Mouse (Mus musculus) liver, embryonic 11.5 days (tissue): ENCODE results near the gene Efcab2. TPM values are rescaled to one million over a fixed set of nuclear protein-coding genes. Genes with fewer than 3 reads are reported as not detected.
"Not testable (repeated sequence)": the region's sequence is repeated elsewhere in the genome, so short reads cannot be mapped to it uniquely, and the experiment has no call there.

ENCODE experiments used
- ATAC-seq: fragments of 200-750 bp; cut with Nextera tagmentation; replicated peaks from 2 replicates; pipeline ENCODE4 v1.8.0; 2017; ENCODE audit warnings: moderate number of reproducible peaks, mild to moderate bottlenecking, moderate TSS enrichment, moderate library complexity; ENCODE audit not compliant: low FRiP score
- DNase-seq: peaks from one replicate; pipeline ENCODE4 v3.0.0-alpha.2; 2017; ENCODE audit warnings: low spot score
- H3K27ac ChIP-seq: fragments of 300-500 bp; sonication (generic); 2 replicates; pipeline ENCODE4 v1.5.1; 2014; ENCODE audit warnings: mild to moderate bottlenecking, low read depth, low read length, control low read depth
- H3K27me3 ChIP-seq: fragments of 300-500 bp; sonication (generic); replicated peaks from 2 replicates; pipeline ENCODE4 v1.6.1; 2014; ENCODE audit warnings: low read length, mixed read lengths; ENCODE audit not compliant: control insufficient read depth, insufficient read depth
- H3K36me3 ChIP-seq: fragments of 300-500 bp; sonication (generic); 2 replicates; pipeline ENCODE4 v1.6.1; 2014; ENCODE audit warnings: mild to moderate bottlenecking, low read length, moderate library complexity, mixed read lengths; ENCODE audit not compliant: control insufficient read depth, insufficient read depth
- H3K4me1 ChIP-seq: fragments of 300-500 bp; sonication (generic); replicated peaks from 2 replicates; pipeline ENCODE4 v1.6.1; 2014; ENCODE audit warnings: low read length, mixed read lengths; ENCODE audit not compliant: control insufficient read depth, insufficient read depth
- H3K4me2 ChIP-seq: fragments of 300-500 bp; sonication (generic); 2 replicates; pipeline ENCODE4 v1.6.1; 2014; ENCODE audit warnings: mild to moderate bottlenecking, control low read depth, moderate library complexity
- H3K4me3 ChIP-seq: fragments of 300-500 bp; sonication (generic); 2 replicates; pipeline ENCODE4 v1.5.1; 2014; ENCODE audit warnings: low read depth, low read length, control low read depth
- H3K9ac ChIP-seq: fragments of 300-500 bp; sonication (generic); 2 replicates; pipeline ENCODE4 v1.6.1; 2014; ENCODE audit warnings: low read depth, low read length, control low read depth
- H3K9me3 ChIP-seq: fragments of 300-500 bp; sonication (generic); 2 replicates; pipeline ENCODE4 v1.6.1; 2016; ENCODE audit warnings: low read length, inconsistent platforms, mixed read lengths; ENCODE audit not compliant: control insufficient read depth
- WGBS: fragments of 180-500 bp; shearing (Covaris S2); extraction: QIAGEN DNeasy Blood & Tissue Kit; methylation state at CpG from one replicate; pipeline ENCODE4 v1.1.7; 2014; 5-methylcytosine and 5-hydroxymethylcytosine counted together
- polyA plus RNA-seq: library from polyadenylated mRNA; unstranded; fragments of >200 nt; fragmentation: Nextera tagmentation; extraction: Ambion mirVana; gene quantifications from 2 replicates; pipeline ENCODE4 v1.2.1, GENCODE M21; 2014

Gene Efcab2
- polyA plus RNA-seq, 1 experiment from 2014 or later, result 5.8 TPM

- DNase-seq, result no peak
- no peak overlapping the region for H3K4me2 ChIP-seq
- H3K4me3 ChIP-seq, result no peak overlapping the region
- H3K4me1 ChIP-seq, result peaks cover 5% of the 10 kb centered on the region
- WGBS, result 25% methylated on average over 4 of the region's 4 CpGs
- H3K36me3 ChIP-seq, result no peaks in the 10 kb centered on the region
- H3K9ac ChIP-seq, result no peak overlapping the region
- no peak overlapping the region for H3K27ac ChIP-seq
- H3K27me3 ChIP-seq, result no peaks in the 10 kb centered on the region
- H3K9me3 ChIP-seq, result no peaks in the 10 kb centered on the region
- no peak for ATAC-seq
Observed at GRCm38 (mm10) chr1:178408901-178409361, 3.0 kb downstream of the Efcab2 start.

- not testable (repeated sequence) for H3K36me3 ChIP-seq, H3K27ac ChIP-seq, H3K4me1 ChIP-seq, H3K27me3 ChIP-seq, H3K9ac ChIP-seq, ATAC-seq, H3K4me3 ChIP-seq, DNase-seq, H3K4me2 ChIP-seq, H3K9me3 ChIP-seq
- 80% methylated on average over 2 of the region's 2 CpGs for WGBS
Observed at GRCm38 (mm10) chr1:178413367-178413766, 7.5 kb downstream of the Efcab2 start.

DNA sequence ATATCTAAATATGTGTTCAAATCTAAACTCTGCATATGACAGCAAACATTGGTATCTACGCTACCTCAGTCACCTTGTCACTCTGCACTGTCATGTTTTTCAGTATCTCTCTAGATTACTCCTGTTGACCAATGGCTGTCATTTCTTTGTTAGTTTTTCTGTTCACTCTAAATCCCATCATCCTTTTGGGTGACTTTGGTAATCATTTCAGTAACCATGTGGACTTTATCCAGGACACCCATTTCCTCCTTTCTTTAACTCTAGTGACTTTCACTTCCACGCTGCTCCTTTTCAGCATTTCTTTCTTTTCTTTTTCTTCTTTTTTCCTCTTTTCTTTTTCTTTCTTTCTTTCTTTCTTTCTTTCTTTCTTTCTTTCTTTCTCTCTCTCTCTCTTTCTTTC, 13.7 kb downstream of the Efcab2 start:
- no peaks in the 10 kb centered on the region for H3K9me3 ChIP-seq
- DNase-seq, result no peak
- H3K27me3 ChIP-seq, result no peaks in the 10 kb centered on the region
- no peaks in the 10 kb centered on the region for H3K36me3 ChIP-seq
- H3K27ac ChIP-seq, result no peak overlapping the region
- H3K4me3 ChIP-seq, result no peak overlapping the region
- H3K9ac ChIP-seq, result no peak overlapping the region
- ATAC-seq, result no peak
- H3K4me2 ChIP-seq, result no peak overlapping the region
- H3K4me1 ChIP-seq, result no peaks in the 10 kb centered on the region; the same call in 1 of the 2 replicates
- WGBS, result 85% methylated on average over 2 of the region's 2 CpGs

GRCm38 (mm10) chr1:178423662-178424061, 17.8 kb downstream of the Efcab2 start:
- Histone ChIP-seq H3K4me3 (no peak overlapping the region), H3K4me2 (no peak overlapping the region), H3K36me3 (no peaks in the 10 kb centered on the region), H3K9me3 (no peaks in the 10 kb centered on the region), H3K27ac (no peak overlapping the region), H3K4me1 (no peaks in the 10 kb centered on the region; the same call in 1 of the 2 replicates), H3K9ac (no peak overlapping the region), H3K27me3 (no peaks in the 10 kb centered on the region)
- DNase-seq (no peak), ATAC-seq (no peak)
- WGBS, result 83% methylated on average over 1 of the region's 1 CpGs

DNA sequence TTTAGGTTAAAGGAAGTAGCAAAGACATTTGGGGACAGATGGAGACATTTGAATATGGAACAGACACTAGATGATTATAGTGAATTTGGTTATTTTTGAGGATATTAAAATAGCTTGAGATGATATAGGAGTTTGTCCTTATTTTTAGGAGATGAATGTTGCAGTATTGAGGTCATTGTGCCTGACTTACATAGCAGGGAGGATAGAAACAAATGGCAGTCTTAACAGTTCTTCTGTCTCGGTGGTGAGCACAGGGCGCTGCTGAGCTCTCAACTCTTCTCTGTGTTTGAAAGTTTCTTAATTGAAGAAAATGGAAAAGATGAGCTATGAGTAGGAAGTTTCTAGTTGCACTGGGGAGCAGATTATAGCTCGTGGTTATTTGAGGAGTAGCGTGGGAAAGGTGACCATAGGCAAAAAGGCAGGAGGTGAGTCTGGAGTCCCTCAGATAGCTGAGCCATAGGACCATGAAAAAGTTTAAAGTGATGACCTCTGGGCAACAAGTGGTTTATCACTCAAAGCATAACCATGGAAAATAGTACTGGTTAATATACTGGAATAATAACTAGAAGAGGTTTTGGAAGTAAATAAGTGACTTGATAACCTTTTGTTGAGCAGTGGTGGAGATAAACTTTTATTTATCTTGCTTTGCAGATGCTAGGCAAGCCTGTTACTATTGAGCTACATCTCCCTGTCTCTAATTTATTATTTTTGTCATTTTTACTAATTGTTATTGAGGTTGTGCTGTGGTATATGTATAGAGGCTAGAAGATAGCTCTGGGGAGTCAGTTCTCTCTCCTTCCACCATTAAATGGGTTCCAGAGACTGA, 25.9 kb downstream of the Efcab2 start:
- H3K4me1 ChIP-seq, result no peaks in the 10 kb centered on the region
- no peaks in the 10 kb centered on the region for H3K36me3 ChIP-seq
- no peaks in the 10 kb centered on the region for H3K9me3 ChIP-seq
- ATAC-seq (peak; percentile 43; the same call in 1 of the 2 replicates), DNase-seq (no peak)
- no peaks in the 10 kb centered on the region for H3K27me3 ChIP-seq
- WGBS, result 68% methylated on average over 4 of the region's 4 CpGs
- H3K27ac ChIP-seq, result no peak overlapping the region
- H3K4me3 ChIP-seq, result no peak overlapping the region
- H3K9ac ChIP-seq, result no peak overlapping the region
- H3K4me2 ChIP-seq, result no peak overlapping the region

DNA sequence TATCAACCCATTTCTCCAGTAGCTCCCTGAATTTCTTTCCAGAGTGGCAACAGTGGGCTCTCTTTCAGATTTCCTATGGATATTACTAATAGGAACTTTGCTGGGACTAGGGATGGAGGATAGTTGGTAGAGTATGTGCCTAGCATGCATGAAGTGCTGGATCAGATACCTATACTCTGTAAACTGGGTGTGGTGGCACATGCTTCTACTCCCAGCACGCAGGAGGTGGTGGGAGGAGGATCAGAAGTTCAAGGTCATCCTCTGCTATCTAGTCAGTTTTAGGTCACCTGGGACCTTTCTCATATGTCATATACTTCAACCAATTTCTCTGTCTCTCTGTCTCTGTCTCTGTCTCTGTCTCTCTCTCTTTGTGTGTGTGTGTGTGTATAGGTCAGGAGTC, 27.7 kb downstream of the Efcab2 start:
- Histone ChIP-seq H3K4me2 (no peak overlapping the region), H3K9ac (no peak overlapping the region), H3K9me3 (no peaks in the 10 kb centered on the region), H3K27ac (no peak overlapping the region), H3K36me3 (no peaks in the 10 kb centered on the region), H3K4me1 (no peaks in the 10 kb centered on the region), H3K27me3 (no peaks in the 10 kb centered on the region), H3K4me3 (no peak overlapping the region)
- DNase-seq, result no peak
- WGBS, result 63% methylated on average over 1 of the region's 1 CpGs
- ATAC-seq, result no peak

DNA sequence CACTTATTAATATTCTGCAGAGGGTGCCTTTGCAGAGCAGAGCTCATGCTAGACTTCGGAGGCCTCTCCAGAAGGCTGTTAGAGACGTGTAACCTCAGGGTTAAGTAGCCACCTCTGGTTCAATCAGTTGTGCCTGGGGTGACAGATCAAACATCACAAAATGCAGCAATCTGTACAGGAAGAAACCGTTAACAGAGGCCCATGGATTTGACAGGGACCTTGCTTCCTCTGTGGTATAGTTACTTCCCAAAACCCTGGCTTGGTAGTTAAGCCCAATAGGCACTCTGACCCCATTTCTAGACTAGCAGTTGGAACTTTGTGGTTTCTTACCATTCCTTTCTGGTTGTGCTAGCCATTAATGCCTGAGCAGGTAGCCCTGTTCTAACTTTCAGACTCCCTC, 38.5 kb downstream of the Efcab2 start:
- H3K9ac ChIP-seq, result no peak overlapping the region
- no peak overlapping the region for H3K4me2 ChIP-seq
- no peaks in the 10 kb centered on the region for H3K27me3 ChIP-seq
- no peaks in the 10 kb centered on the region for H3K9me3 ChIP-seq
- ATAC-seq (no peak), DNase-seq (no peak)
- 45% methylated on average over 3 of the region's 3 CpGs for WGBS
- H3K4me1 ChIP-seq, result peaks cover 13% of the 10 kb centered on the region
- H3K4me3 ChIP-seq, result no peak overlapping the region
- H3K36me3 ChIP-seq, result no peaks in the 10 kb centered on the region
- no peak overlapping the region for H3K27ac ChIP-seq

DNA sequence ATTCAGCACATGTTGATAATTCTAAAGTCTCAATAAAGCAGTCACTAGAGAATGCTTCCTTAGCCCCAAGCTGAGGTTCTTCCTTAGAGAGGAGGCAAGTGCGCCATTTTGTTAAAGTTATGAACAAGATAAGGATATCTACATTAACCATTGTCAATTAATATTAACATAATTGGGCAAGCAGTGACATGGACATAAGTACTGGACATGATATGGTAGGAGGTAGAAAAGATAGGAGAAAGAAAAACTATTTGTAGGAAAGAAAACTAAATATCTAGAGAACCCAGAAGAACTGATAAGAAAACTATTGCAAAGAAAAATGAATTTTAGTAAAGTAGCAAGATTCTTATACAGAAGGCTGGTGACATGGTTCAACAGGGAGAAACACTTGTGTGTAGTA, 41.2 kb downstream of the Efcab2 start:
- WGBS, result 69% methylated on average over 1 of the region's 1 CpGs
- H3K4me1 ChIP-seq, result peaks cover 13% of the 10 kb centered on the region

GRCm38 (mm10) chr1:178448271-178448744, 42.4 kb downstream of the Efcab2 start:
- H3K9ac ChIP-seq, result no peak overlapping the region
- no peaks in the 10 kb centered on the region for H3K27me3 ChIP-seq
- H3K4me3 ChIP-seq, result no peak overlapping the region
- no peaks in the 10 kb centered on the region for H3K9me3 ChIP-seq
- WGBS, result 22% methylated on average over 6 of the region's 6 CpGs
- ATAC-seq (peak; percentile 82), DNase-seq (no peak)
- H3K4me2 ChIP-seq, result peak overlapping the region; percentile 45
- peak overlapping the region; percentile 42; the same call in 1 of the 2 replicates for H3K27ac ChIP-seq
- no peaks in the 10 kb centered on the region for H3K36me3 ChIP-seq
- peaks cover 13% of the 10 kb centered on the region for H3K4me1 ChIP-seq

More for the DNA sequence above, 41.2 kb downstream of the Efcab2 start:
- no peak overlapping the region for H3K4me2 ChIP-seq
- DNase-seq, result no peak
- H3K36me3 ChIP-seq, result no peaks in the 10 kb centered on the region
- no peak overlapping the region for H3K4me3 ChIP-seq
- no peaks in the 10 kb centered on the region for H3K27me3 ChIP-seq
- ATAC-seq, result 0 out of 2 replicates have a peak, but pooled peaks have one; percentile 27
- no peaks in the 10 kb centered on the region for H3K9me3 ChIP-seq
- H3K27ac ChIP-seq, result no peak overlapping the region
- H3K9ac ChIP-seq, result no peak overlapping the region
